Mouse (Mus musculus): ENCODE data around the gene Rgs7. TPM values are rescaled to one million over a fixed set of nuclear protein-coding genes. Genes with fewer than 3 reads are reported as not detected.

Gene Rgs7
- polyA plus RNA-seq, 1 experiment from 2014 or later: 6.6 TPM

DNA sequence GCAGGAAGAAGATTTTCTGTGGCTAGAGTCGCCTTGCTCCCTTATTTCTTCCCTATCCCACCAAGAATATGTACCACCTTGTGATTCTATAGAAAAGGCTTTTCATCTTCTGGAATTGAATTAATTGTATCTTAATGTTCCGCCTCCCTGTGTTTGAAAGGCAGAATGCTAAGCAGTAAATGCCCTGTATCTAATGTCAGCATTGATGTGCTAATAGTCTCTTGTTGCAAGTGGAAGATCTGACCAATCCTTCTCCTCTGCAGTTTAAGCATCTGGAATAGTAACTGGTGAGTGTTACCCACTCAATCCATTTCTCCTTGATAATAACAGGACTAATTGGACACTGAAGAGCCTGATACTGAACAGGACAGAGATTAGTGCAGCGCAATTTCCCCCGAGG is 65.9 kb downstream of the Rgs7 start:
- Histone ChIP-seq H3K36me3 (replicated peaks) (no peaks in the 10 kb centered on the region), H3K4me2 (no peak overlapping the region), H3K4me3 (replicated peaks) (no peak overlapping the region), H3K9ac (no peak overlapping the region), H3K4me1 (peaks cover 14% of the 10 kb centered on the region), H3K27me3 (0 out of 2 replicates have a peak, but pooled peaks cover 10% of the 10 kb centered on the region), H3K27ac (no peak overlapping the region), H3K9me3 (no peaks in the 10 kb centered on the region)
- no peak for ATAC-seq (ENCODE audit: low FRiP score)
- WGBS: 42% methylated on average over 4 of the region's 4 CpGs

DNA sequence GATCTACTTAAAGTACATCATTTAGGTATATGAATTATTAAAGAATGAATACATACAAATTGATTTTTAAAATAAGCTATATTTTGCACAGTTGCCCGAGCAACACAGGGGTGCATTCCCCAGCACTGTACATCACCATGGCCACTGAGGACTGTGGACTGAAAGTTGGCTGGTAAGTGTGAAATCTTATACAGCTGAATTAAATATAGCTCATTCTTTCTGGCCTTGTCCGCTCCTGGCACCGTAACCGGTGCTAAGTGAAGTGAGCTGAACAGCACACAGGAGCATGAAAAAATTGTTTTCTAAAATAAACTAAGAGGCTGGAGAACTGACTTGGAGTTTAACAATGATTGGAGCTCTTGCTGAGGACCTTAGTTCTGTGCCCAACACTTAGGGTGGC is 71.4 kb downstream of the Rgs7 start:
- H3K27me3 ChIP-seq: 0 out of 2 replicates have a peak, but pooled peaks cover 5% of the 10 kb centered on the region
- no peaks in the 10 kb centered on the region for H3K36me3 ChIP-seq (replicated peaks)
- H3K9me3 ChIP-seq: no peaks in the 10 kb centered on the region
- WGBS: 97% methylated on average over 4 of the region's 4 CpGs
- peaks cover 3% of the 10 kb centered on the region for H3K4me1 ChIP-seq
- H3K4me2 ChIP-seq: no peak overlapping the region
- H3K4me3 ChIP-seq (replicated peaks): no peak overlapping the region
- no peak overlapping the region for H3K9ac ChIP-seq
- ATAC-seq (ENCODE audit: low FRiP score): no peak
- H3K27ac ChIP-seq: no peak overlapping the region

DNA sequence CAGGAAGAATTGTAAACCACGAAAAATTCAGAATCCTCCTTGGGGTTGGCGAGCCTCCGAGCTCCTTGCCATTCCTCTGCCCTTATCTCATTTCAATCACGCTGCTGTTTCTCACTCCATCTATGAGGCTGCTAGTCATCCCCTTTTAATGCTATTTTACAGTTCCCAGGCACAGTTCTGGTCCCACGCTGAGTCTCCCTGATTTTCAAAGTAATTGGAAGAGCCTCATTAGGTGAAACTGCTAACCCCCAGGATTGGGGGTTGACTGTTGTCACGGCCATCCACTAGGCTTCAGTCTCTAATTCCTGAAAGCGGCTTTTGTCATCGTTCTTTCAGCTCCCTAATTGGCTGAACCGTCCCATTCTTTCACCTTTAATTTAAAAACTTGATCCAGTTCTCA is 76.6 kb downstream of the Rgs7 start:
- 15% methylated on average over 9 of the region's 9 CpGs for WGBS
- Histone ChIP-seq H3K4me2 (no peak overlapping the region), H3K4me1 (peaks cover 6% of the 10 kb centered on the region), H3K27me3 (no peaks in the 10 kb centered on the region), H3K4me3 (replicated peaks) (no peak overlapping the region), H3K36me3 (replicated peaks) (no peaks in the 10 kb centered on the region), H3K9ac (no peak overlapping the region), H3K27ac (no peak overlapping the region), H3K9me3 (no peaks in the 10 kb centered on the region)
- ATAC-seq (ENCODE audit: low FRiP score): peak; percentile 69

DNA sequence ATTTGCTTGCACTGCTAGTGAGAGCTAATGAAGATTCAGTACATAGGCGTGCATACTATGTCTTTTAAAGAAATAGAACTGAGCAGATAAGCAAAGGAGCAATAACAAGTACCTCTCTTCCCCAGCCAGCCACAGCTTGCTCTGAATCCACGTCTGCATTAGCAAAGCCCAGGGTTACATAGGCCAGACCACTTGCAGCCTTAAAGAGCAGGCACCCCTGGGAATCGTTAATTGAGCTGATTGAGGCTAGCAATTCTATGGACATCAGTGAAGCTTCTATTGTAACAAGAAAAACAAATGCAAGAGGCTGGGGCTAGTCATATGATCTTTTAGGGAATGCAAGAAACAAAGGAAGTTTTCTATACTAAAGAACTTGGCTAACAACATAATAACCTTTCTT is 81.9 kb downstream of the Rgs7 start:
- WGBS: 13% methylated on average over 3 of the region's 3 CpGs
- Histone ChIP-seq H3K36me3 (replicated peaks) (no peaks in the 10 kb centered on the region), H3K4me1 (no peaks in the 10 kb centered on the region), H3K27me3 (no peaks in the 10 kb centered on the region), H3K4me2 (no peak overlapping the region), H3K4me3 (replicated peaks) (no peak overlapping the region), H3K9me3 (no peaks in the 10 kb centered on the region), H3K27ac (no peak overlapping the region), H3K9ac (no peak overlapping the region)
- 0 out of 2 replicates have a peak, but pooled peaks have one; percentile 44 for ATAC-seq (ENCODE audit: low FRiP score)

DNA sequence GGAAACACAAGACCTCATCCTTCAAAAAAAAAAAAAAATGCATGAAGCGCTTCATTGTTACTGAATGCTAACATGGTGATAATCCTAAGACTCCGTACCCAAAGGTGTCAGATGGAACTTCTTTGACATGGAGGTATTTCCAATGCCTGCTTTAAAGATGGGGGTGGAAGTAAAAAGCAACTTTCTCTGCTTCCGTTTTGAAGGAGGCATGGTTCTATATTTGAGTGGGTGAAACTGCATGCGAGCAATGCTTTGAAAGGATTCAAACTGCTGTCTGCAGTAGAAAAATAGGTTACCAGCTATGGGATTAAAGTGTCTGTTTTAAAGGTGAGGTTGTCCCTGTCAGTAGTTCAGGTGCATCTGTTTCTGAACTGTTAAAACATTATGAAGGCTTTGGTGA is 100.4 kb downstream of the Rgs7 start:
- H3K27me3 ChIP-seq: no peaks in the 10 kb centered on the region

DNA sequence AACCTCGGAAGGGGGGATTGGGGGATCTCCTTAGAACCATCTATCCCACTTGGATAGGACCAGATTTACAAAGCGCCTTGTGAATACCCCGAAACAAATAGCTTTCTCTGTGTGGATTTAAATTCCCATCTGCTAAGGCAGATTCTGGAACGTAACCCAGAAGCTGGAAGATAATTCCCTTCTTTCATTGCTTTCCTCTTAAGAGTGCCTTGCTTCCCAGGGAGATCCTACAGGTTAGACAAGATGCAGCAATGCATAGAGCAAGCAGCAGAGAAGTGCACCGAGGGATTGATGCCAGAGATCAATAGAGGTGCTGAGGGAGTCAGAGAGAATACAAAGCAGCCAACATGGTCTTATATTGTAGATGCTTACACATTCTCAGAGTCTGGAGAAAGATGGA is 103.0 kb downstream of the Rgs7 start:
- H3K27ac ChIP-seq: no peak overlapping the region
- H3K4me1 ChIP-seq: peaks cover 11% of the 10 kb centered on the region
- WGBS: 79% methylated on average over 5 of the region's 5 CpGs
- ATAC-seq (ENCODE audit: low FRiP score): no peak
- no peaks in the 10 kb centered on the region for H3K9me3 ChIP-seq
- no peak overlapping the region for H3K9ac ChIP-seq
- H3K4me2 ChIP-seq: no peak overlapping the region
- H3K4me3 ChIP-seq (replicated peaks): no peak overlapping the region
- no peaks in the 10 kb centered on the region for H3K27me3 ChIP-seq
- no peaks in the 10 kb centered on the region for H3K36me3 ChIP-seq (replicated peaks)

More for the DNA sequence above, 100.4 kb downstream of the Rgs7 start:
- H3K4me2 ChIP-seq: no peak overlapping the region
- H3K9ac ChIP-seq: no peak overlapping the region
- H3K4me1 ChIP-seq: no peaks in the 10 kb centered on the region
- H3K27ac ChIP-seq: no peak overlapping the region
- no peak for ATAC-seq (ENCODE audit: low FRiP score)
- H3K36me3 ChIP-seq (replicated peaks): no peaks in the 10 kb centered on the region
- 0 out of 2 replicates have a peak, but pooled peaks cover 3% of the 10 kb centered on the region for H3K9me3 ChIP-seq
- WGBS: 82% methylated on average over 4 of the region's 4 CpGs
- no peak overlapping the region for H3K4me3 ChIP-seq (replicated peaks)

DNA sequence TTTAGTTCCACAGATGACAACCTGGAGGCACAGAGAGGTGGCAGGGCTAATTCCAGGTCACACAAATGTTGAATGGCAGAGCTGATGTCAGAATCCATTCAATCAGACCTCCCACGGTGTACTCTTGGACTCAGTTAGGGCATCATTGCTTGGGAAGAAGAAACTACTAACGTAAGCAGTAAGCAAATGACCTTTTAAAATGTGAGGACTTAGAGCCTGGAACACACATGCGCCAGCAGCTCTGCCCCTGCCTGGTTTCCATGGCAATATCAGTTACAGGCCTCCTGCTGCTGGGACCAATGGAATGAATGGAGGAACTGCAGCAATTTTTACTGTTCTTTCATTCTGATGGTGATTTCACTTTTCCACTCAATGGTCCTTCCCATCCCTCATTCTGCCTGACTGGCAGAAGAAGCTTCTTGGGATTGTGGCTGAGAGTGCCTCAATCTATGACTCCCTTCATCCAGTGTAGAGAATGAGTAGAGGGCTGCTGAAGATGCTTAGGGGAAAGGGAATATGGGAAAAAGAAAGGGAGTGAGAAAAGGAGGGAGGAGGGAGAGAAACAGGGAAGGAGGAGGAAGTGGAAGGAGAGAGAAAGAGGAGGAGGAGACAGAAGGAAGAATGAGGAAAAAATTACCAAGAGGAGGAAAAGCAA is 106.6 kb downstream of the Rgs7 start:
- Histone ChIP-seq H3K4me1 (peaks cover 11% of the 10 kb centered on the region), H3K36me3 (replicated peaks) (no peaks in the 10 kb centered on the region), H3K27ac (0 out of 2 replicates have a peak overlapping the region, but pooled peaks have one; percentile 42), H3K9me3 (no peaks in the 10 kb centered on the region), H3K27me3 (no peaks in the 10 kb centered on the region), H3K9ac (no peak overlapping the region), H3K4me2 (no peak overlapping the region), H3K4me3 (replicated peaks) (no peak overlapping the region)
- WGBS: 17% methylated on average over 3 of the region's 3 CpGs
- peak; percentile 91 for ATAC-seq (ENCODE audit: low FRiP score)

DNA sequence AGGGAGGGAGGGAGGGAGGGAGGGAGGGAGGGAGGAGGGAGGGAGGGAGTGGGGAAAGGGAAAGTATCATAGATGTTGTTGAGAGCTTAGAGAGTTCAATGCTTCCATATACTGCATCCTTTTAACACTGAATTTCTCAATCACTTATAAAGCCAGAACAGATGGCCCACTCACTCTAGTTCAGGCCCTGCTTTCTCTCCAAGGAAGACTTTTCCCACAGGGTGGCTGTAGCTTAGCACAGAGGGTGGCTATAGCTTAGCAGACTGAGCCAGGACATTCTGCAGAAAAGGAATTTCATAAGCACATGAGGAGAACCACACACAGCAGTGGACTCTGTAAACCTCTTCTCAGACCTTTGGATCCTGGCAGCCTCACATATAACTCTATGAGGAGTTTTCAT is 119.7 kb downstream of the Rgs7 start:
- no peak overlapping the region for H3K4me2 ChIP-seq
- no peaks in the 10 kb centered on the region for H3K4me1 ChIP-seq
- H3K27me3 ChIP-seq: no peaks in the 10 kb centered on the region
- no peak overlapping the region for H3K4me3 ChIP-seq (replicated peaks)
- no peak overlapping the region for H3K9ac ChIP-seq
- ATAC-seq (ENCODE audit: low FRiP score): no peak
- H3K27ac ChIP-seq: no peak overlapping the region
- H3K36me3 ChIP-seq (replicated peaks): no peaks in the 10 kb centered on the region
- no peaks in the 10 kb centered on the region for H3K9me3 ChIP-seq

DNA sequence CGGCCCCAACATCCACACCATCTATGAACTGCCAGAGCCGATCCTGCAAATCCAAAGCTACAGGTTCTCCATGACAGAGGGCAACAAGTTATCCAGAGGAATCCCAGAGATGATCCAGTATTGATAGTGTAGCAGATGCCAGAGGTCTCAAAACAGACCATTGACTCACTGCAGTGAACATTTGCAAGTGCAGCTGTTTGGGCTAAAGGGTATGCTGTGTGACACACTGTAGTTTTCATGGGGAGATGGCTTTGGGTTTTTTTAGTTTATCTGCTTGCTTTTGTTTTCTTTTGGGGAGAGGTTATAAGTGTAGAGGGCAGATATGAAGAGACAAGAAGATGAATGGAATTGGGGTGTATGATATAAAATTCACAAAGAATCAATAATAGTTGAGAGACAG is 124.2 kb downstream of the Rgs7 start:
- Histone ChIP-seq H3K4me3 (replicated peaks) (no peak overlapping the region), H3K9me3 (no peaks in the 10 kb centered on the region), H3K27ac (no peak overlapping the region), H3K4me1 (no peaks in the 10 kb centered on the region), H3K9ac (no peak overlapping the region), H3K27me3 (no peaks in the 10 kb centered on the region), H3K4me2 (no peak overlapping the region), H3K36me3 (replicated peaks) (no peaks in the 10 kb centered on the region)
- 98% methylated on average over 2 of the region's 2 CpGs for WGBS
- no peak for ATAC-seq (ENCODE audit: low FRiP score)

DNA sequence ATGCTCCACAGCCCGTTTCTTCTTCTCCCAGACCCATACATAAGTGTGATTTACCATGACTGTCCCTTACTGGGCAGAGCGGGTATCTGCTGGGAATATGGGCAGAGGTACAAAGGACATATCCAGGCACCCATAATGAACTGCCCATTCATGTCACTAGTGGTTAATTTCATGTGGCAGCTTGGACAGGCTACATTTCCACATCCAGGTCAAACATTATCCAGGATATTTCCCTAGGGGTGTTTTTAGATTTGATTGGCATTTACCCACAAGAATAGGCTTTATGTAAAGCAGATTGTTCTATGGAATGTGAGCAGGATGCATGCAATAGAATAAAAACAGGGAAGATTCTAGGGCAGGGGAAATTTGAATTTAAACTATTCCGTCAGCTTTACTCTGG is 128.7 kb downstream of the Rgs7 start:
- no peaks in the 10 kb centered on the region for H3K36me3 ChIP-seq (replicated peaks)
- H3K4me2 ChIP-seq: no peak overlapping the region
- no peak overlapping the region for H3K27ac ChIP-seq
- no peak for ATAC-seq (ENCODE audit: low FRiP score)
- H3K4me3 ChIP-seq (replicated peaks): no peak overlapping the region
- no peaks in the 10 kb centered on the region for H3K4me1 ChIP-seq
- no peaks in the 10 kb centered on the region for H3K27me3 ChIP-seq
- no peaks in the 10 kb centered on the region for H3K9me3 ChIP-seq
- 86% methylated on average over 3 of the region's 3 CpGs for WGBS
- H3K9ac ChIP-seq: no peak overlapping the region

DNA sequence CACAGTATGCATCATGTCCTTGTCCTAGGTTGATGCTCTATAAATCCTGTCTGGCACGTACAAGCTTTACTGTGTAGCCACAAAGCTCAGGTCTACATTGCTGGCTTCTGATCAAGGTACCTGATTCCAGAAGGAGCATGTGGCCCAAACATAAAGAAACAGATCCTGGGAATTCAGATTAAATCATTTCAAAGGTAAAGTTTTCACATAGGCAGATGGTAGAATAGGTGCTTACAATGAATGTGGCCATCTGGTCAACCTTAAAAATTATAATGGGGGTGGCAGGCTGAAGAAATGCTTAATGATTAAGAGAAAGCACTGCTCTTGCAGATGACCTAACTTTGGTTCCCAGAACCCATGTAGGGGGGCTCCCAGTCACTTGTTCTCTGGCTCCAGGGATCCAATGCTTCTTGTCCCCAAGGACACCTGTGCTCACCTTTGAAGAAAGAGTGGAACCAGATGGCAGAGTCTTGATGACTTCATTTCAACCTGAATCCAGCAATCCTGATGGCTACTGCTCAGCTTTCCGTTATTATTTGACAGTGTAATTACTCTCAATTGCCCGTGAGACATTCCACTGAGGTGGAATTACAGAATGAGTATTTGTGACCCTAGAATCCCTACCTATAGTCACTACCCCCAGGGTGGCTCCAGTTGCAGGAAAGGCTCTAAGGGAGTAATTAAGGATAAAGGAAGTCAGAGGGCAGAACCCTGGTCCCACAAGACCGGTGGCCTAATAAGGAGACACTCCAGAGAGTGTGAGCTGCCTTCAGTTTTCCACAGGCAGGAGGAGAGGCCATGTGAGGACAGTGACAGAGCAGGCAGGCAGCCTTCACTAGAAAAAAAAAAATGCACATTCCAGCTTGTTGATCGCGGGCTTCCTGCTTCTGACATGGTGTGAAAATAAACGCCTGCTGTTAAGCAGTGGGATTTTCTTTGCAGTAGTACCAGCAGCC is 132.6 kb downstream of the Rgs7 start:
- no peak overlapping the region for H3K9ac ChIP-seq
- no peak overlapping the region for H3K4me2 ChIP-seq
- ATAC-seq (ENCODE audit: low FRiP score): no peak
- no peaks in the 10 kb centered on the region for H3K36me3 ChIP-seq (replicated peaks)
- no peak overlapping the region for H3K4me3 ChIP-seq (replicated peaks)
- WGBS: 40% methylated on average over 7 of the region's 7 CpGs
- no peaks in the 10 kb centered on the region for H3K27me3 ChIP-seq
- no peaks in the 10 kb centered on the region for H3K9me3 ChIP-seq
- H3K4me1 ChIP-seq: no peaks in the 10 kb centered on the region
- no peak overlapping the region for H3K27ac ChIP-seq

DNA sequence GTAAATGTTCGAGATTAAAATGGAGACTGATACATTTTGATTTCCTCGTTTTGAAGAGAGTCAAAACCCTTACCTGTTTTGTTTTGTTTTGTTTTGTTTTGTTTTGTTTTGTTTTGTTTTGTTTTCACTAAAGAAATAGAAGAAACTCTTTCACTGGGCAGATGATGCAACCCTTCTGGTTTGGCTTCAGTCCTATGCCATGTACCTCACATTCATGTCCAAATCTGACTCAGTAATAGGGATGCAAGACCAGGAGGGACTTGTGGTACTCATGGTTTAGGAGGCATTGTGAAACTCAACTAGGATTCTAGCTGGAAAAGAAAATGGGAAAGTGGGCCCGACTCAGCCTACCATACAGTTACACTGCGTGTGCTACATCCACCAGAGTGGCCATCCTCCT is 139.4 kb downstream of the Rgs7 start:
- H3K9me3 ChIP-seq: no peaks in the 10 kb centered on the region
- H3K4me1 ChIP-seq: no peaks in the 10 kb centered on the region
- no peaks in the 10 kb centered on the region for H3K36me3 ChIP-seq (replicated peaks)
- H3K4me3 ChIP-seq (replicated peaks): no peak overlapping the region
- no peak overlapping the region for H3K27ac ChIP-seq
- WGBS: 89% methylated on average over 4 of the region's 4 CpGs
- no peaks in the 10 kb centered on the region for H3K27me3 ChIP-seq
- ATAC-seq (ENCODE audit: low FRiP score): no peak
- no peak overlapping the region for H3K4me2 ChIP-seq
- H3K9ac ChIP-seq: no peak overlapping the region
